Mouse (Mus musculus) neural tube, embryonic 13.5 days (tissue): Measurements from ENCODE around the gene Hdx. TPM values are rescaled to one million over a fixed set of nuclear protein-coding genes. Genes with fewer than 3 reads are reported as not detected.

Experiments
- polyA plus RNA-seq: library from polyadenylated mRNA; unstranded; fragments of >200 nt; fragmentation: Nextera tagmentation; extraction: Ambion mirVana; gene quantifications from 2 replicates; pipeline ENCODE4 v1.2.1, GENCODE M21; 2015

The Hdx gene
- polyA plus RNA-seq, 1 experiment from 2014 or later: 2.0 TPM

Other genes with a start within 250 kb of the Hdx start
- 33.7 and 34.1 TPM in 2 replicates for gene Rps6ka6, start 159.1 kb downstream of the Hdx start, polyA plus RNA-seq
- gene Gm45194, start 194.3 kb upstream of the Hdx start, polyA plus RNA-seq: 0.64 and 1.0 TPM in 2 replicates